Mouse (Mus musculus) cerebellum, postnatal 10 days (tissue): Measurements from ENCODE around the gene Apba2.

Experiments used
- DNase-seq, 2 experiments: peaks; one replicate each; pipeline ENCODE4 v3.0.0; 2021; ENCODE audit warnings: mixed read lengths in 2 of 2

Apba2 gene

GRCm38 (mm10) chr7:64662506-64662905, 161.0 kb downstream of the Apba2 start:
- no peak for DNase-seq

DNA sequence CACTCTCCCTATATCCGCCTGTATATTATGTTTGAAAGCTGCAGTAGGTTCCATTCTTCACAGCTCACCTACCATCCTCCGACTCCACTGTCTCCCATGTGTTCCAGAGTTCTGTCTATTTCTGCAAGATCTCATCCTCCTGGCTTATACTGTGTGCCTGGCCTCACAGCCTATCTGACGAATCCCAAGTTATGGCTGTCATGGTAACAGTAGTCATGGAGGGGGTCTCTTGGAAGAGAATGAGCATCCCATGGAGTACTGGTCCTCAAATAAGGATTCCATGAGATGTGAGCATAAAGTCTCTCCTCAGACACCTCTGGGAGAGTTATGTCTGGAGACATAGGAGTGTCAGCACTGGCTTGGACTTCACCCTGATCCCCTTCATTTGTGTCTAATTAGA, 162.1 kb downstream of the Apba2 start:
- no peak for DNase-seq

DNA sequence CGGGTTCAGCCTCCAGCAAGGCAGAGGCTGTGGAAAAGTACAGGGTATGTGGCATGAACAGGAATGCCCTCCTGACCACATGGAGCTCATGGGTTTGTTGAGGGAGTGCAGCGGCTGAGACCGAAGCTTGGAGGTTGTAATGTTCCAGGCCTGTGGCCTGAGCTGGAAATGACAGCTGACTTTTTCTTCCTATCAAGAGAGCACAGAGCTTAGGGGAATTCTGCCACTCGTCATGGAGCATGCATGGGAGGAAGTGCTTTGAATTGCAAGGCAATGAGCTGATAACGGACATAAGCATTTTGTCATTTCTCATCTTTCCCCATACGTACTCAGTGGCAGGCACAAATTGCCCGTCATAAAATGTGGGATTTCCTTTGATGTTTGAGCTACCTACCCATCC, 163.6 kb downstream of the Apba2 start:
- DNase-seq: no peak

GRCm38 (mm10) chr7:64665716-64666298, 164.3 kb downstream of the Apba2 start:
- no peak for DNase-seq

DNA sequence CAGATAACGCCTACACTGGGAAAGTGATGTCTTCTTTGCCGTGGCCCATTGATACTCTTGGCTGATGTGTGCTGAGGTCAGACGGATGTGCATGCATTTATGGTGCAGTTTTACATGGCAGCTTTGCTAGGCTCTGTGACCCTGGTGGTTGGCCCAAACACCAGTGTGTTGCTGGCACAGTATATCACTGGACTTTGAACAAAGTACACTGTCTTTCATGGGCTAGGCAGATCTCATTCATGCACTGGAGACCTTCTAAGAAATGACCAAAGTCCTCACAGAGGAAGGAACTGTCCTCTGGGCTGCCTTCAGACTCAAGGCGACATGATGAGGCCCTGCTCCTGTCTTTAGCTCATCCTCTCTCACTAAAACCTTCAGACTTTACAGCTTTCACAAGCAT, 166.5 kb downstream of the Apba2 start:
- no peak for DNase-seq

DNA sequence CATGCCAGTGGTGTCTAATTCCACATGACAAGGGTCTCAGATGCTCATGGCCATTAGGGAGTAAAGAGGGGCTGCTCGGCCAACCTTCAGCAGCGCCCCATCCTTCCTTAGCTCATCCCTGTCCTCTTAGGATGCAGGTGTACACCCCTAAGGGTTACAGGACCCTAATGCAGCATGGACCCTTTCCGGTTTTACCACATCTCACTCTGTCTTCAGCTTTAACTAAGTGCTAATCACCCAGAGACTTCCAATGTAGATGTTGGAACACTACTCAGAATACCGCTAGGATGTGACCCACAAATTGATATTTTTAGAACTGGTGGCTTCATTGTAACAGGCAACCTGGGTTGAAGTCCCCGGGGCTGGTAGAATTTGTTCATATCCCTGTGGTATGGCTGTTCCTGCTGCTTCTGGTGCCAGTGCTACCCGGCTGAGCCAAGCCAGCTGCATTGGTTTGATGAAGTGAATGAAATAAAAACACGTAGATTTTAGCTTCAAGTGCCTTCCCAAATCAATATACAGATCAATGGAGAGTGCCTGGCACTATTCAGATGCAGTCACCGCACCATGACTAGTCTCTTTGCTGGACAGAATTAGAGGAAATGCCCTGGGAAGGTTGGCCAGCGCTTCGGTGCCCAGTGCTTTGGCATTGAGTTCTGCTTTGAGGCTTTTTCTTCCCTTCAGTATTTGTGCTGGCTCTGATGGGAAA, 178.4 kb downstream of the Apba2 start:
- DNase-seq: peak; percentile 45 to 55

GRCm38 (mm10) chr7:64684893-64685292, 183.4 kb downstream of the Apba2 start:
- DNase-seq: no peak

GRCm38 (mm10) chr7:64688115-64688817, 186.8 kb downstream of the Apba2 start:
- DNase-seq: peak; percentile 43 to 45

DNA sequence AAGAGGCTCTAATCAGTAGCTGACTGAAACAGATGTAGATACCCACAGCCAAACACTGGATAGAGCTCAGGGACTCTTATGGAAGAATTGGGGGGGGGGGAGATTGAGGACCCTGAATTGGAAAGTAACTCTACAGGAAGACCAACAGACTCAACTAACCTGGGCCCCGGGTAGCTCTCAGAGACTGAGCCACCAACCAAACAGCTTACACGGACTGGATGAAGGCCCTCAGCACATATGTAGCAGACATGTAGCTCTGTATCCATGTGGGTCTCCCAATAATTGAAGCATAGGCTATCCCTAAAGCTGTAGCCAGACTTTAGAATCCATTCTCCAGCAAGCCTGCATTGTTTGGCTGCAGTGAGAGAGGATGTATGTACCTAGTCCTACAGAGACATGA, 190.3 kb downstream of the Apba2 start:
- no peak for DNase-seq

DNA sequence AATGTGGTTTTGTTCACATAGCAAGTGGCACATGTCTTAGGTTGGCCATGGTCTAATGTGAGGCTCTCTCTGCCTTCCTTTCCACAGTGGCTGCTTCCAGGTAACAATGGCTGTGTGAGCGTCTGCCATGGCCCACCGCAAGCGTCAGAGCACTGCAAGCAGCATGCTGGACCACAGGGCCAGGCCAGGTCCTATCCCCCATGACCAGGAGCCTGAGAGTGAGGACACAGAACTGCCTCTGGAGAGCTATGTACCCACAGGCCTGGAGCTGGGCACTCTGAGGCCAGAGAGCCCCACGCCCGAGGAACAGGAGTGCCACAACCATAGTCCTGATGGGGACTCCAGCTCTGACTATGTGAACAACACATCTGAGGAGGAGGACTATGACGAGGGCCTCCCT, 193.4 kb downstream of the Apba2 start:
- peak in 1 of 2 experiments; percentile 1 for DNase-seq

DNA sequence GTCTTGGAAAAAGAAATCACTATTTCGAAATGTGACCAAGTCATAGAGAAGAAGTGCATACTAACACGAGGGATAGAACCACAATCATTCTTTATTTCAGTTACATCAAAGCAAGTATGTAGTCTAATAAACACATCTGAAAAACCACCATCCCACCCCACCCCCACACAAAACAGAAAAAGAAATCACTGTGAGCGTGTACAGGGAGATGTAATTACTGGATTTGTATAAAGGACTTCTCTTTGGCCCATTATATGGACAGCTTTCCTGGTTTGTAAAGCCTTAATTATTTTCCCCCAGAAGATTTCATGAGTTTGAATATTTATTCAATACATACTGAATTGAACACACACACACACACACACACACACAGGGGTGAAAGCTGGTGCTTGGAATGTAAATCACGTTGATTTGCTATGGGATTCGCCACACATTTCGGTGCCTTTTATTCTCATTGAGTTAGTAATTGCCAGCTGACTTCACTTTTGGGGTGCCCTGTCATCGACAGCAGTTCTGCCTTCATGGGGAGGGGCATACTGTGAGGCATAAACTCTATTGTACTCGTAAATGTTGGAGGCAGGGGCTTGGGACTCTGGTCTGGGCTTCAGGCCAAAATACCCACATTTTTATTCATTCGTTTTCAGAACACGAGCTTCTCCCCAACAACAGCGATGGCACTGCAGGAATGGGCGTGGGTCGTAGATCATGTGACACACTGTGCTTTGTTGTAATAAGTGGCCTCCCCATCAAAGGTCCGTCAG, 195.2 kb downstream of the Apba2 start:
- no peak for DNase-seq

DNA sequence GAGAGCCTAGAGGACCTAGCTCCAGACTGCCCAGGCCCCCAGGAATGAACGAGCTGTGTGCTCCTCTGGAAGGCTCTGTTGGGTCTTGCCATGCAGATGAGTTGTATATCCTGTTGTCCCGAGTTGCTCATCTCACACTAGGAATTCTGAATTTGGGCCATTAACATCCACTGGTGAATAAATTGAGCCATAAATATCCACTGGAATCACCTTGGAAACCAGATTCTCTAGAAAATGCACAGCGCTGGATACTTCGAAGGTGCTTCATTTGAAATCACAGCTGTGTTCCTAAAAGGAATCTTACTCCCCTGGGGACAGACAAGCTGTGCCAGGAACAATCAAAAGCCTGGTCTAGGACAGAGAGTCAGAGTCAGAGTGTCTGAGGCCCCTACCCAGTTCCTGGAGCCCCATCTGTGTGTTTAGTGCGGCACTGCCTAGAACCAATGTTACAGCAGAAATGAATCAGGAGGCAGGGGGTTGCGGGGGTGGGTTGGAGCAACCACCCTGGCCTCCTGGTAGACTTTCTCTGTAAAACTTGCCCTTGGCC, 196.4 kb downstream of the Apba2 start:
- DNase-seq: no peak

DNA sequence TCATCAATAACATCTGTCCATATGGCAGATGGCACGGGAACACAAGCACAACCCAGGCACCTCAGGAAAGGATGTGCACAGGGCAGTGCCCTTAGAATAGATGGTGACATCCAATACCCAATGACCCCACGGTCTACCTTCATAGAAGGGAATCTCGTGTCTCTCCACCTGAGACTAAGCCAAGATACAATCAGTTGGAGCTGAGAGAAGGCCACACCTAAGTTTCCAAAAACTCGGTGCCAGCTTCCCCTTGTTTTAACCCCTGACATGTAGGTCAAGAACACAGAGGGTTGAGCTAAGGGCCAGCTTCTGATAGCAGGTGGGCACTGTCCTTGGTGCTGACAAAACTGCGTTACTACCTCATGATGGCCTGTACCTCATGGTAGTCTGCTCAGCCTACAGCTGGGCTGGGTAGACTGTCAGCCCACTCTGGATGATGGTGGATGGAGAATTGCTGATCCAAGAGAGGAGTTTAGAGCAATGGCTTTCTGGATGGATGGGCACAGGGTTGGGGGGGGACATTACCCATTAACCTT, 202.6 kb downstream of the Apba2 start:
- DNase-seq: no peak

DNA sequence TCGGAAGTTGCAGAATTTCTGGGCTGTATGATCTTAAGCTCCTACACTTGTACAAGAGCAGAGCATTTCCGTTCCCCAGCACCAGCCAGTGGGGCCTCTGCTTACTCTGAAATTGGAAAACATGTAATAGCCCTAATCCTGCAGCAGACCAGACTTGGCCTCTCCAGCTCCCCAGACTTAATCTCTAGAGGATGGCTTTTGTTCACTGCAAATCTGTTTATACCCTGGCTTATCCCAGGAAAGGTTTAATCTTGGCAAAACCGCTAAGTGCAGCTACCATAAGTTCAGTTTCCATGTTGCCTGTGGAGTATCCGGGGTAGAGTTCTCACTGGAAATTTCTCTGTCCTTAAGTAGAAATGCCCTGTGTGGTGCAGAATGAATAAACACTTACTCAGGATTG, 206.7 kb downstream of the Apba2 start:
- DNase-seq: no peak

DNA sequence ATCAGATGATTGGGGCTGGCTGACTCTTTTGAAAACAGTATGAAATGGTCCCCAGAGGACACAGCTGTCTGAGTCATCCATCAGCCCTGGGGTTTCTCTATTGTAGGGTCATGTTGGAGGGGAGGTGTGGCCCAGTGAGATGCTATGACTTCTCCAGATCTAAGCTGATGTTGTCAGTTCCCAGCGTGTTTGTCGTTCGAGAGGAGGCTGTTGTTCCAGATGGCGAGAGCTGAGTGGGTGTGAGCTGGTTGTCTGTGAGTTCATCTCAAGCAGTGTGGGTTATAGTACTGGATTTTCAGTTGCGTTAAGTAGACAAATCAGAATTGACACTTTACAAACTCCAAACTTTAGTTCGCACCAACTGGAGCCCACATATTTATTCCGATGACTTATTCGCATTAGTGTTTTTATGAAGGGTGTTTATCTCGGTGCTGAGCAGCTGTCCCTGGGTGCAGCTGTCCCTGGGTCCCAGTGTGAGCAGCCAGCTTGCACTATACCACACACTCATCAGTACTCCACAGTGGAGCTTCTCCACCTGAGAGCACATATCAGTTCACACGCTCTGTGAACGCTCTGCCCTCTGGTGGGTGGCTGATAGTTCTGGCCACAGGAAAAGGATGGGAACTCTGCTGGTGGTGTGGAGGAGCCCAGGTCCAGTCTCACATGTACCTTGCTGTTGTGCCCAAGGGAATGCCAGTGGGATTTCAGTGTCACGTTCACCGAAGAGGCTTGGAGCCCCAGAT, 208.2 kb downstream of the Apba2 start:
- peak; percentile 71 to 73 for DNase-seq

- no peak for DNase-seq
Observed at GRCm38 (mm10) chr7:64716286-64716685, 214.8 kb downstream of the Apba2 start.

GRCm38 (mm10) chr7:64723313-64723712, 221.8 kb downstream of the Apba2 start:
- DNase-seq: no peak

GRCm38 (mm10) chr7:64724409-64724808, 222.9 kb downstream of the Apba2 start:
- DNase-seq: no peak

DNA sequence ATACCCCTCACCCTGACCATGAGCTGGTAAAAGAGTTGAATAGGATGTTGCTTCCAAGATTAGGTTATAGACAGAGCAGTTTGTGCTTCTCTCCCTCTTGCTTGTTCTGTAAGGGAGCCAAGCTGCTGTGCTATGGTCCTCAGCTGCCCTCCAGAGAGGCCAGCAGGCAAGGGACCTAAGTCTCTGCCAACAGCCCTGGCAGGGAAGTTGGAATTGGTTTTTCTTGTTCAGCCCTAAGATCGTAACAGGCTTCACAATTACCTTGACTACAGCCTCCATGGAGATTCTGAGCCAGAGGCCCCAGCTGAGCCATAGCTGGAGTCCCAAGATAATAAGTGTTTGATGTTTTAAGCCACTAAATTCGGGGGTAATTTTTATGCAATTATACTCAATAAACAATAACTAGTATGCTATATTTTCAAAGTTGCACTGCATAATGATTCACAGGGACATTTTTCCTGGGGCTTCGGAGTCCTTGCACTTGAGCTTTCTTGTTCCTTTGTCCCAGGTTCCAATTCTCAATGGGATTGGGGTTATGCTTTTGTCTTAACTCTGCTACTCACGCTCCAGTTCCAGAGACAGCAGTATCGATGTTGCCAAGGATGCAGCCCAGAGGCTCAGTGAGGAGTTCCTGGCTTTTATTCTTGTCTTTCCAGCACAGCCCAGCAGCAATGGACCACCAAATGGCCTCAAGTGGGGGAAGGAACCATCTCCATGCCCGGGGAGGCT, 224.6 kb downstream of the Apba2 start:
- peak; percentile 77 to 86 for DNase-seq

DNA sequence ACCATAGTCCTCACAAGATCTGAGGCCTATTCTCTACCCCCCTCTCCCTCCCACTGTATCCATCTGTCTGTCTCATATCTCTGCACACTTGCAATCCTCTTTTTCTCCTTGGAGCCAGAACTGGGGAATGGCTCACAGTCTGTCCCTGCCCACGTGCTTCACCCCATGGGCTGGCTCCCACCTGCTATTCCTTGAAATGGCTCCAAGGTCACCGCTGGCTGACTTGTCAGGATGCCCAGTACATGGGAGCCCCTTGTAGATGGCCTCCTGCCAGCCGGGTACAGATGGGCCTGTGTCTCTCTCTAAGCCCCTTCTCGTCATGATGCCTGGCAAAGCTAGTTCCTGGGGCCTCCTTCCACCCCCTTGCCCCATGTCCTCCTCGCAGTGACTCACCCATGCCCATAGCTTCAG, 226.7 kb downstream of the Apba2 start:
- DNase-seq: peak; percentile 95 to 98

DNA sequence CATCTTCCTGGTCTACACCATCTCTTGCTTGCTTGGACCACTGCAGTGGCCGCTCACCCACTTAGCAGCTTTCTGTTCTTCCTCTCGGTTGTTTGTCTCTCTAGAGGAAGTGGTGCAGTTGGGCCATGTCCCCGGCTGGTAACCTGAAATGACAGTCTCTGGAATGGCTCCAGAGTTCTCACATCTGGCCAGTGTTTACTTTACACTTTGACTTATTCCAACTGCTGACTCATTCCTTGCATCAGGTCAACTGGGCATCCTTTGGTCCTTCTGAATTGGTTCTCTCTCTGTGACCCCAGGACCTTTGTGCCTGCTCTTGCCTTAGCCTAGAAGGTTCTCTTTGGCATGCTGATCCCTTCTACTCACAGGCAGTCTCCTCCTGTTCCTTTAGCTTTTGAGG, 227.3 kb downstream of the Apba2 start:
- peak in 1 of 2 experiments; percentile 35 for DNase-seq
